Mouse (Mus musculus) left cerebral cortex, postnatal 14 days (tissue): ENCODE measurements around the gene 4933405L10Rik. TPM values are rescaled to one million over a fixed set of nuclear protein-coding genes. Genes with fewer than 3 reads are reported as not detected.

ENCODE experiments used
- DNase-seq, 2 experiments: peaks; one replicate each; pipeline ENCODE4 v3.0.0; 2021 to 2022; ENCODE audit warnings: low spot score in 2 of 2, mixed read lengths in 1 of 2
- intact Hi-C: fragments of 180-260 bp; cut with DNase I; formaldehyde crosslinking; loops from one replicate; pipeline ENCODE4 v1.15.1; 2025
- total RNA-seq, 2 experiments: library from RNA; stranded (reverse); gene quantifications; 2 replicates each; pipeline ENCODE4 v1.2.3; 2021

4933405L10Rik gene
- total RNA-seq, 2 experiments from 2014 or later: 0.78 TPM; not detected in 1

- intact Hi-C loops: loop anchor here (5.0 kb wide), 1 partner anchor 77 kb away; no protein-coding TSS in a partner anchor
- DNase-seq: no peak
Measured at GRCm38 (mm10) chr8:105699488-105700215, 7.8 kb upstream of the 4933405L10Rik start.

GRCm38 (mm10) chr8:105700566-105700965 is 6.9 kb upstream of the 4933405L10Rik start:
- DNase-seq: peak; percentile 58 to 60
- intact Hi-C loops: no loop called here

- intact Hi-C loops: no loop called here
- DNase-seq: peak; percentile 96
Measured at GRCm38 (mm10) chr8:105700966-105701824, 6.3 kb upstream of the 4933405L10Rik start, which contains the start of the genes Acd and Pard6a. Acd (minus strand) TSS chr8:105701102. Pard6a (plus strand) TSS chr8:105701148.

- intact Hi-C loops: no loop called here
- peak in 1 of 2 experiments; percentile 63 for DNase-seq
Measured at GRCm38 (mm10) chr8:105702001-105702401, 5.5 kb upstream of the 4933405L10Rik start.

GRCm38 (mm10) chr8:105702731-105703415 is 4.6 kb upstream of the 4933405L10Rik start:
- intact Hi-C loops: no loop called here
- DNase-seq: no peak

GRCm38 (mm10) chr8:105704146-105704812 is 3.2 kb upstream of the 4933405L10Rik start:
- intact Hi-C loops: no loop called here
- no peak for DNase-seq

GRCm38 (mm10) chr8:105704955-105705354 is 2.5 kb upstream of the 4933405L10Rik start:
- intact Hi-C loops: no loop called here
- DNase-seq: no peak

- DNase-seq: no peak
- intact Hi-C loops: no loop called here
Measured at GRCm38 (mm10) chr8:105706426-105706825, 1.0 kb upstream of the 4933405L10Rik start.

GRCm38 (mm10) chr8:105708675-105709074 is 1.2 kb downstream of the 4933405L10Rik start:
- no peak for DNase-seq
- intact Hi-C loops: no loop called here

GRCm38 (mm10) chr8:105709317-105709716 is 1.9 kb downstream of the 4933405L10Rik start:
- intact Hi-C loops: no loop called here
- DNase-seq: no peak

GRCm38 (mm10) chr8:105712286-105712685 is 4.8 kb downstream of the 4933405L10Rik start:
- intact Hi-C loops: loop anchor here (5.0 kb wide), 3 partner anchors 115 to 310 kb away; partner anchors contain the start of genes Ctrl, Ranbp10 and Tsnaxip1
- no peak for DNase-seq

GRCm38 (mm10) chr8:105714139-105714538 is 6.7 kb downstream of the 4933405L10Rik start:
- intact Hi-C loops: loop anchor here (5.0 kb wide), 3 partner anchors 113 to 308 kb away; partner anchors contain the start of genes Ctrl, Ranbp10 and Tsnaxip1
- peak; percentile 83 to 88 for DNase-seq

- DNase-seq: no peak
- intact Hi-C loops: no loop called here
Measured at GRCm38 (mm10) chr8:105715042-105715441, 7.6 kb downstream of the 4933405L10Rik start.

GRCm38 (mm10) chr8:105716302-105716945 is 9.0 kb downstream of the 4933405L10Rik start:
- intact Hi-C loops: no loop called here
- no peak for DNase-seq

GRCm38 (mm10) chr8:105719637-105720036 is 12.2 kb downstream of the 4933405L10Rik start:
- no peak for DNase-seq
- intact Hi-C loops: no loop called here

- no peak for DNase-seq
- intact Hi-C loops: no loop called here
Measured at GRCm38 (mm10) chr8:105722861-105723260, 15.4 kb downstream of the 4933405L10Rik start.

- intact Hi-C loops: no loop called here
- DNase-seq: no peak
Measured at GRCm38 (mm10) chr8:105725726-105726125, 18.3 kb downstream of the 4933405L10Rik start.

GRCm38 (mm10) chr8:105727397-105728124 is 20.1 kb downstream of the 4933405L10Rik start:
- DNase-seq: no peak
- intact Hi-C loops: no loop called here
